Mouse (Mus musculus) brain, embryonic 14.5 days (tissue): ENCODE results near the gene Npl.

Experiments used
- CTCF ChIP-seq: fragments of 200-500 bp; IDR thresholded peaks from 2 replicates; pipeline ENCODE4 v1.5.1; 2012; ENCODE audit warnings: inconsistent platforms, mild to moderate bottlenecking, moderate library complexity, borderline replicate concordance; ENCODE audit not compliant: insufficient read depth, insufficient read length; ENCODE audit errors: extremely low read depth
- POLR2A ChIP-seq: fragments of 200-500 bp; IDR thresholded peaks from 2 replicates; pipeline ENCODE4 v1.6.1; 2012; ENCODE audit warnings: mild to moderate bottlenecking, inconsistent platforms, borderline replicate concordance; ENCODE audit not compliant: poor library complexity, insufficient read depth, insufficient read length, severe bottlenecking; ENCODE audit errors: extremely low read depth

DNA sequence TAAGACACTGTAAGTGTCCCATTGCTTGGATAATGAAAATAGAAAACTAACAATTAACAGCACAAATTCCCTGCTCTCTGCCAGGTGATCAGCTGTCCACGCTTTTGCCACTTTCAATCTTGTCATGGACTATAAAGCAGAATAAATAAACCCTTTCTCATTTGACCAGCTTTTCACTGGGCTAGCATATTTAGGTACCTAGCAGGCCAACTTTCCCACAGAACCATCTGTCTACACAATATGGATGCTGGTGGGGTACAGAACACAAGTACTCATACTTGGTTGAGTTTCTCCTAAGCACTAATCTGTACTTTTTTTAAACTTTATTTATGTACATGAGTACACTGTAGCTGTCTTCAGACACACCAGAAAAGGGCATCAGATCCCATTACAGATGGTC lies 70.5 kb downstream of the Npl start:
- TF ChIP-seq CTCF, result no peak
- TF ChIP-seq POLR2A, result no peak
